ENCODE assay signal across 16 mouse cellular contexts in the genomic region with DNA sequence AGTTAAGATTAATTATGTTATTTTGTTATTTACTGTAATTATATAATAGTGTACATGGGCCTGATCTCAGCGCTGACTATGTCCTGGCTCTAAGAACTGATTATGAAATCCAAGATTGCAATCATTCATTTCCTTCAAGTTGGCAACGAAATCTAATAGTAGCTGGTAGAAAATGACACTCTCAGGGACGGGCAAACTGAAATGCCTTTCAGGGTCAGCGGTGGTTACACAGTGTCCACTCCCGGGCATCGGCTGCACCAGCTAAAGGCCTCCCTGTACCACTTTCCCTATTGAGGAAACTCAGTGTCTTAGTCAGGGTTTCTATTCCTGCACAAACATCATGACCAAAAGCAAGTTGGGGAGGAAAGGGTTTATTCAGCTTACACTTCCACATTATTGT.
DNase-seq lines count a peak whose midpoint lies in the region; TF ChIP-seq lines count a peak whose summit lies in the region.
"Had no signal": no experiment of that assay in that cellular context is flagged by ENCODE, and none has a peak within 500 bp of the region (broad histone marks: within the 10 kb centered on the region; RNA-seq: fewer than 3 reads in every experiment).

No protein-coding gene starts in this region.

- peak; percentile 52 for DNase-seq in gastrocnemius, adult 2 months
- no peak for DNase-seq in gastrocnemius, postnatal 10 days
- DNase-seq in 416B (ENCODE audit: low read depth): peak; percentile 24
- peak; percentile 74 for DNase-seq in adrenal gland, adult 8-10 months
- peak; percentile 72 for DNase-seq in adrenal gland, postnatal 36 days
- DNase-seq in kidney, postnatal 4 days: no peak
- DNase-seq in cerebellum, postnatal 10 days: no peak
- DNase-seq: cerebellum, adult 18-20 months; cerebellum, adult 9-11 months; heart, postnatal 36 days; kidney, adult 11 months; kidney, adult 9 months had no signal

- no peak for TF ChIP-seq CTCF in gastrocnemius, adult 2 months (IDR thresholded peaks at IDR 0.05)

- H3K27ac ChIP-seq in gastrocnemius, adult 2 months: 0 out of 2 replicates have a peak overlapping the region, but pooled peaks have one; percentile 20
- H3K27ac ChIP-seq: embryonic facial prominence, embryonic 10.5 days; heart, embryonic 13.5 days; hindbrain, embryonic 12.5 days; hindbrain, postnatal 0 days had no signal

- intact Hi-C loops in gastrocnemius, adult 2 months (cut with DNase I): loop anchor here (10.0 kb wide), 1 partner anchor 197 kb away; no protein-coding TSS in a partner anchor

- H3K4me3 ChIP-seq in gastrocnemius, adult 2 months: no peak overlapping the region
- H3K4me3 ChIP-seq: embryonic facial prominence, embryonic 10.5 days; heart, embryonic 13.5 days; hindbrain, embryonic 12.5 days had no signal

Comparison
In these comparisons a context has a peak if more than half of its experiments do, and no peak if none do; other contexts are left out.
1. DNase-seq: peak in gastrocnemius, adult 2 months (single experiment), 416B (single experiment), adrenal gland, adult 8-10 months (single experiment) and adrenal gland, postnatal 36 days (2 of 2); none in gastrocnemius, postnatal 10 days (single experiment), kidney, postnatal 4 days (0 of 2) and cerebellum, postnatal 10 days (0 of 2).